Comparison of ENCODE assay signal across 9 mouse cellular contexts in the genomic region with DNA sequence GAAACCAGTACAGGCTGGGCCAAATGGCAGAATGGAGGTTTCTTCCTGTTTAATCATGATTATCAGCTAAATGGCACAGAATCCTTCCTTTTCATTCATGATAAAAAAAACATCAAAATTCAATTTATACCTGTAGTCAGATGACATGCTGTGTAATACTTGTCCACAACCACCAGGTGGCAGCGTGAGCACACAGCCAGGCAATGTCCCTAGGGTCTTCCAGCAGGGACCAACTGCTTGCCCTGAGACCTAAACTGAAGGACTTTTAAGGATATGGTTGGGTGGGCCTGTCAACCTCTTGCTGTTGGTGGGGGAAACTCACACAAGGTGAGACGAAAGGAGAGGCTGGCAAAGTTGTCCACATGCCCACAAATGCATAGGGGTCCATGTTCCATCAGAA. TPM values are rescaled to one million over a fixed set of nuclear protein-coding genes. Genes with fewer than 3 reads are reported as not detected.
DNase-seq lines count a peak whose midpoint lies in the region; ATAC-seq and TF ChIP-seq lines count a peak whose summit lies in the region.
"Had no signal": no experiment of that assay in that cellular context is flagged by ENCODE, and none has a peak within 500 bp of the region (broad histone marks: within the 10 kb centered on the region; RNA-seq: fewer than 3 reads in every experiment).

No protein-coding gene starts in this region.

- no peak for TF ChIP-seq EP300 in ES-Bruce4 (IDR thresholded peaks at IDR 0.05; ENCODE audit: insufficient read depth, low read depth, low read length)

- no peak overlapping the region for H3K4me3 ChIP-seq in ES-Bruce4 (ENCODE audit: low read depth, low read length)
- H3K4me3 ChIP-seq in bone marrow macrophage, adult 2 months (ENCODE audit: insufficient read depth, low read length): no peak overlapping the region
- no peak overlapping the region for H3K4me3 ChIP-seq in heart, embryonic 10.5 days
- H3K4me3 ChIP-seq in limb, embryonic 11.5 days (ENCODE audit: low read depth, low read length): no peak overlapping the region
- H3K4me3 ChIP-seq: midbrain, embryonic 12.5 days had no signal

- TF ChIP-seq POLR2A in ES-Bruce4 (IDR thresholded peaks at IDR 0.05; ENCODE audit: insufficient read depth, low read length): no peak
- no peak for TF ChIP-seq POLR2A in bone marrow macrophage, adult 2 months (IDR thresholded peaks at IDR 0.05; ENCODE audit: borderline replicate concordance, low read depth, low read length)

- peaks cover 2% of the 10 kb centered on the region for H3K4me1 ChIP-seq in ES-Bruce4 (ENCODE audit: control insufficient read depth, insufficient read depth, low read length)
- H3K4me1 ChIP-seq in bone marrow macrophage, adult 2 months (ENCODE audit: control insufficient read depth, insufficient read depth, low read length): no peaks in the 10 kb centered on the region
- H3K4me1 ChIP-seq in heart, embryonic 10.5 days: peaks cover 25% of the 10 kb centered on the region
- peaks cover 8% of the 10 kb centered on the region for H3K4me1 ChIP-seq in limb, embryonic 11.5 days (ENCODE audit: control insufficient read depth, insufficient read depth, low read length)

- DNase-seq in kidney, adult 9 months: peak; percentile 28
- no peak for DNase-seq in kidney, adult 8-10 months
- no peak for DNase-seq in heart, embryonic 10.5 days (ENCODE audit: low spot score)
- peak; percentile 89 for DNase-seq in limb, embryonic 11.5 days (ENCODE audit: low spot score)
- peak; percentile 74 for DNase-seq in naive thymus-derived CD4-positive, alpha-beta T cell, adult 2 months (ENCODE audit: low read depth)

- no peak overlapping the region for H3K9ac ChIP-seq in ES-Bruce4 (ENCODE audit: low read depth, poor library complexity, severe bottlenecking)
- no peak overlapping the region for H3K9ac ChIP-seq in limb, embryonic 11.5 days (ENCODE audit: low read length)
- H3K9ac ChIP-seq: midbrain, embryonic 12.5 days had no signal

- TF ChIP-seq CTCF in ES-Bruce4 (IDR thresholded peaks at IDR 0.05; ENCODE audit: low read depth, low read length): peak; percentile 92
- peak; percentile 96 for TF ChIP-seq CTCF in bone marrow macrophage, adult 2 months (IDR thresholded peaks at IDR 0.05; ENCODE audit: low read depth, low read length)

- H3K27me3 ChIP-seq in ES-Bruce4 (ENCODE audit: control insufficient read depth, insufficient read depth, low read length, poor library complexity, severe bottlenecking): no peaks in the 10 kb centered on the region
- H3K27me3 ChIP-seq in heart, embryonic 10.5 days (ENCODE audit: insufficient read depth, poor library complexity, severe bottlenecking): no peaks in the 10 kb centered on the region
- no peaks in the 10 kb centered on the region for H3K27me3 ChIP-seq in limb, embryonic 11.5 days (ENCODE audit: control insufficient read depth, insufficient read depth, low read length)
- H3K27me3 ChIP-seq: midbrain, embryonic 12.5 days had no signal

- whole genome bisulfite sequencing in heart, embryonic 10.5 days: 4% methylated on average over 2 of the region's 2 CpGs
- WGBS in limb, embryonic 11.5 days: 13% methylated on average over 2 of the region's 2 CpGs

- H3K9me3 ChIP-seq in ES-Bruce4 (replicated peaks; ENCODE audit: control insufficient read depth, insufficient read depth, low read length, poor library complexity, severe bottlenecking): no peaks in the 10 kb centered on the region
- no peaks in the 10 kb centered on the region for H3K9me3 ChIP-seq in heart, embryonic 10.5 days
- no peaks in the 10 kb centered on the region for H3K9me3 ChIP-seq in limb, embryonic 11.5 days (ENCODE audit: control insufficient read depth, low read length)
- H3K9me3 ChIP-seq: midbrain, embryonic 12.5 days had no signal

- H3K4me2 ChIP-seq in limb, embryonic 11.5 days (ENCODE audit: low read depth, severe bottlenecking): no peak overlapping the region
- H3K4me2 ChIP-seq: midbrain, embryonic 12.5 days had no signal

- no peak overlapping the region for H3K27ac ChIP-seq in ES-Bruce4 (ENCODE audit: insufficient read depth, low read length)
- no peak overlapping the region for H3K27ac ChIP-seq in bone marrow macrophage, adult 2 months (ENCODE audit: insufficient read depth, low read depth, low read length)
- H3K27ac ChIP-seq in heart, embryonic 10.5 days: 0 out of 2 replicates have a peak overlapping the region, but pooled peaks have one; percentile 7
- no peak overlapping the region for H3K27ac ChIP-seq in limb, embryonic 11.5 days (replicated peaks; ENCODE audit: low read depth, low read length)
- H3K27ac ChIP-seq: midbrain, embryonic 12.5 days had no signal

- ATAC-seq in limb, embryonic 11.5 days (ENCODE audit: insufficient number of reproducible peaks, low FRiP score, low TSS enrichment, low read depth): no peak
- no peak for ATAC-seq in megakaryocyte-erythroid progenitor cell, adult 5-6 weeks (replicated peaks; ENCODE audit: low FRiP score, low TSS enrichment, poor library complexity, severe bottlenecking)

- H3K36me3 ChIP-seq in ES-Bruce4 (ENCODE audit: control insufficient read depth, insufficient read depth, low read length, poor library complexity, severe bottlenecking): peaks cover 5% of the 10 kb centered on the region; the same call in 1 of the 2 replicates
- peaks cover 75% of the 10 kb centered on the region for H3K36me3 ChIP-seq in heart, embryonic 10.5 days
- H3K36me3 ChIP-seq in limb, embryonic 11.5 days (ENCODE audit: control insufficient read depth, insufficient read depth, low read length): peaks cover 18% of the 10 kb centered on the region

RNA-seq across cellular contexts. Expression of gene Ndufaf8, which starts 12.3 kb away (rescaled TPM):
- 15.3 and 17.2 TPM in 2 replicates for polyA plus RNA-seq in ES-Bruce4 (2011; ENCODE audit: insufficient read depth, insufficient read length, low read depth, missing spikeins)
- 21.1 and 37.7 TPM in 2 replicates for polyA plus RNA-seq in bone marrow macrophage, adult 2 months (2012; ENCODE audit: insufficient read depth, insufficient read length, missing spikeins)
- polyA plus RNA-seq in heart, embryonic 10.5 days (2016; fragmentation: Nextera tagmentation; extraction: Ambion mirVana): 92.2 and 106 TPM in 2 replicates
- polyA plus RNA-seq in limb, embryonic 11.5 days (2014; fragmentation: Nextera tagmentation; extraction: Ambion mirVana): 71.3 and 71.4 TPM in 2 replicates
- 36.8 and 74.1 TPM in 2 replicates for total RNA-seq in megakaryocyte-erythroid progenitor cell, adult 5-6 weeks (2014; fragmentation: Nextera tagmentation)
- 21.2 and 41.9 TPM in 2 replicates for total RNA-seq in megakaryocyte-erythroid progenitor cell, adult 5-6 weeks (2017)

RNA-seq across cellular contexts. Expression of gene Tepsin, which starts 12.5 kb away (rescaled TPM):
- 12.2 and 15.6 TPM in 2 replicates for polyA plus RNA-seq in ES-Bruce4 (2011; ENCODE audit: insufficient read depth, insufficient read length, low read depth, missing spikeins)
- 20.2 and 21.8 TPM in 2 replicates for polyA plus RNA-seq in bone marrow macrophage, adult 2 months (2012; ENCODE audit: insufficient read depth, insufficient read length, missing spikeins)
- polyA plus RNA-seq in heart, embryonic 10.5 days (2016; fragmentation: Nextera tagmentation; extraction: Ambion mirVana): 21.2 and 23.2 TPM in 2 replicates
- 16.9 and 18.6 TPM in 2 replicates for polyA plus RNA-seq in limb, embryonic 11.5 days (2014; fragmentation: Nextera tagmentation; extraction: Ambion mirVana)
- 12.8 and 24.1 TPM in 2 replicates for total RNA-seq in megakaryocyte-erythroid progenitor cell, adult 5-6 weeks (2014; fragmentation: Nextera tagmentation)
- 5.0 and 6.0 TPM in 2 replicates for total RNA-seq in megakaryocyte-erythroid progenitor cell, adult 5-6 weeks (2017)

RNA-seq across cellular contexts. Expression of gene Cep131, which starts 24.4 kb away (rescaled TPM):
- polyA plus RNA-seq in ES-Bruce4 (2011; ENCODE audit: insufficient read depth, insufficient read length, low read depth, missing spikeins): 12.2 and 18.7 TPM in 2 replicates
- polyA plus RNA-seq in bone marrow macrophage, adult 2 months (2012; ENCODE audit: insufficient read depth, insufficient read length, missing spikeins): 13.5 and 13.8 TPM in 2 replicates
- 21.1 and 29.0 TPM in 2 replicates for polyA plus RNA-seq in heart, embryonic 10.5 days (2016; fragmentation: Nextera tagmentation; extraction: Ambion mirVana)
- polyA plus RNA-seq in limb, embryonic 11.5 days (2014; fragmentation: Nextera tagmentation; extraction: Ambion mirVana): 30.5 and 33.7 TPM in 2 replicates
- 9.6 and 18.9 TPM in 2 replicates for total RNA-seq in megakaryocyte-erythroid progenitor cell, adult 5-6 weeks (2014; fragmentation: Nextera tagmentation)
- 18.1 and 22.3 TPM in 2 replicates for total RNA-seq in megakaryocyte-erythroid progenitor cell, adult 5-6 weeks (2017)

RNA-seq across cellular contexts. Expression of gene Slc38a10, which starts 40.1 kb away (rescaled TPM):
- polyA plus RNA-seq in ES-Bruce4 (2011; ENCODE audit: insufficient read depth, insufficient read length, low read depth, missing spikeins): 44.0 and 50.3 TPM in 2 replicates
- polyA plus RNA-seq in bone marrow macrophage, adult 2 months (2012; ENCODE audit: insufficient read depth, insufficient read length, missing spikeins): 50.1 and 60.0 TPM in 2 replicates
- 99.0 and 123 TPM in 2 replicates for polyA plus RNA-seq in heart, embryonic 10.5 days (2016; fragmentation: Nextera tagmentation; extraction: Ambion mirVana)
- 46.1 and 53.2 TPM in 2 replicates for polyA plus RNA-seq in limb, embryonic 11.5 days (2014; fragmentation: Nextera tagmentation; extraction: Ambion mirVana)
- 47.0 and 56.6 TPM in 2 replicates for total RNA-seq in megakaryocyte-erythroid progenitor cell, adult 5-6 weeks (2014; fragmentation: Nextera tagmentation)
- total RNA-seq in megakaryocyte-erythroid progenitor cell, adult 5-6 weeks (2017): 33.2 and 37.4 TPM in 2 replicates

Comparison
In these comparisons a context has a peak if more than half of its experiments do, and no peak if none do; other contexts are left out.
1. DNase-seq: peak in kidney, adult 9 months (single experiment), limb, embryonic 11.5 days (single experiment) and naive thymus-derived CD4-positive, alpha-beta T cell, adult 2 months (single experiment); none in kidney, adult 8-10 months (0 of 2) and heart, embryonic 10.5 days (single experiment).